8 mouse cellular contexts compared by ENCODE assay signal in genomic region chr10:4079643-4080244, GRCm38 (mm10).
DNase-seq lines count a peak whose midpoint lies in the region; ATAC-seq and TF ChIP-seq lines count a peak whose summit lies in the region.

No protein-coding gene starts in this region.

- H3K27ac ChIP-seq in bone marrow macrophage, adult 2 months (ENCODE audit: insufficient read depth, low read depth, low read length), result peak overlapping the region; percentile 94

- peak; percentile 78 for ATAC-seq in inflammation-experienced regulatory T-cells, adult 6 months

- peak; percentile 34 for DNase-seq in cerebellum, adult 9-11 months
- no peak for DNase-seq in cerebellum, adult 11-12 months
- peak; percentile 67 for DNase-seq in gastrocnemius, postnatal 10 days
- peak; percentile 19 for DNase-seq in left cerebral cortex, adult 11 months (ENCODE audit: low spot score)
- DNase-seq in lung, postnatal 25 days (ENCODE audit: low spot score), result peak; percentile 81
- DNase-seq in telencephalon, adult 2 months (ENCODE audit: low read depth, low spot score), result peak; percentile 47

- no peak for TF ChIP-seq POLR2A in bone marrow macrophage, adult 2 months (IDR thresholded peaks at IDR 0.05; ENCODE audit: borderline replicate concordance, low read depth, low read length)

- peaks cover 27% of the 10 kb centered on the region for H3K4me1 ChIP-seq in bone marrow macrophage, adult 2 months (ENCODE audit: control insufficient read depth, insufficient read depth, low read length)

- no peak for TF ChIP-seq CTCF in bone marrow macrophage, adult 2 months (IDR thresholded peaks at IDR 0.05; ENCODE audit: low read depth, low read length)

- H3K4me3 ChIP-seq in bone marrow macrophage, adult 2 months (ENCODE audit: insufficient read depth, low read length), result peak overlapping the region; percentile 49
